Mouse (Mus musculus) midbrain, embryonic 15.5 days (tissue): ENCODE data around the gene Tbc1d13. TPM values are rescaled to one million over a fixed set of nuclear protein-coding genes. Genes with fewer than 3 reads are reported as not detected.

Experiments used
- ATAC-seq: fragments of 200-750 bp; cut with Nextera tagmentation; replicated peaks from 2 replicates; pipeline ENCODE4 v1.8.0; 2017; ENCODE audit warnings: moderate TSS enrichment
- H3K27ac ChIP-seq: fragments of 300-500 bp; sonication (generic); 2 replicates; pipeline ENCODE4 v1.5.1; 2015; ENCODE audit warnings: mild to moderate bottlenecking, inconsistent platforms
- H3K27me3 ChIP-seq: fragments of 300-500 bp; sonication (generic); replicated peaks from 2 replicates; pipeline ENCODE4 v1.6.1; 2015; ENCODE audit warnings: inconsistent platforms
- H3K36me3 ChIP-seq: fragments of 300-500 bp; sonication (generic); replicated peaks from 2 replicates; pipeline ENCODE4 v1.6.1; 2015; ENCODE audit warnings: inconsistent platforms
- H3K4me1 ChIP-seq: fragments of 300-500 bp; sonication (generic); 2 replicates; pipeline ENCODE4 v1.6.1; 2015; ENCODE audit warnings: inconsistent platforms
- H3K4me2 ChIP-seq: fragments of 300-500 bp; sonication (generic); 2 replicates; pipeline ENCODE4 v1.6.1; 2015; ENCODE audit warnings: inconsistent platforms, mild to moderate bottlenecking, moderate library complexity
- H3K4me3 ChIP-seq: fragments of 300-500 bp; sonication (generic); 2 replicates; pipeline ENCODE4 v1.5.1; 2015; ENCODE audit warnings: mild to moderate bottlenecking, inconsistent platforms
- H3K9ac ChIP-seq: fragments of 300-500 bp; sonication (generic); 2 replicates; pipeline ENCODE4 v1.6.1; 2015; ENCODE audit warnings: mild to moderate bottlenecking, inconsistent platforms
- H3K9me3 ChIP-seq: fragments of 300-500 bp; sonication (generic); 2 replicates; pipeline ENCODE4 v1.6.1; 2016; ENCODE audit warnings: inconsistent platforms
- WGBS: fragments of 180-500 bp; shearing (Covaris S2); methylation state at CpG from one replicate; pipeline ENCODE4 v1.1.7; 2015; ENCODE audit warnings: mixed read lengths; 5-methylcytosine and 5-hydroxymethylcytosine counted together
- polyA plus RNA-seq: library from polyadenylated mRNA; unstranded; fragments of >200 nt; fragmentation: Nextera tagmentation; extraction: Ambion mirVana; gene quantifications from 2 replicates; pipeline ENCODE4 v1.2.1, GENCODE M21; 2015

Gene Tbc1d13
- polyA plus RNA-seq, result 12.3 and 13.7 TPM in 2 replicates

DNA sequence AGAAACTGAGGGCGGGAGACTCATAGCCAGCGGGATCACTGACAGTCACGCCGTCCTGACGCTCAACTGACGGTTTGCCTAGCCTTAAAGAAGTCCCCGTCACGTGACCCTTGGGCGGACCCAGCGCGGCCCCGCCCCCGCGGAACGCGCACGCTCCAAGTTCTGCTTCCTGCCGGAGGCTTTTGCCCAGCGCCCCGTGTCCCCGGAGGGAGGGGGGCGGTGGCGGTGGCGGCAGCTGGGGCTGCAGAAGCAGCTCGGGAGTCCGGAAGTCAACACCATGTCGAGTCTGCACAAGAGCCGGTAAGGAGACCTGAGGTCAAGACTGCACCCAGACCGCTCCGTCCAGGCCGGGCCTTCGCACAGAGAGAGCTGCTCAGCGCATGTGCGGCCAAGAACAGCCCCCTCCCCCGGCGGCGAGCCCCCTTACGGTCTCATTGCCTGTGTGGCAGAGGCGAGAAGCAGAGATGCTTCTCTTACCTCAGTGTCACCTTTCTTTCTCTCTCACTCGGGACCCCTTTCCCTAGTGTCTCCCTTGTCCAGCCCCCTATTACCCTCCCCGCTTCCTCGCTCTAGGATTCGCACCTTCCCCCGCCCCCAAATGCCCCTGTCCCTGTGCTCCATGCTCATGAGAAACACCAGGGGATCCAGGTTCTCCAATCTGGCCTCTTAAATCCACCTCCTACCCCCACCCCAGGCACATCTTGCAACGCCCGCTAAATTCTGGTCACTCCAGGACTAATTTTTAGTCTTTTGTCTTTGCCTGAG, at the start of gene Tbc1d13:
Gene Tbc1d13 (plus strand): TSS at position 134 of the 765 bp plus-strand sequence.
- peak; percentile 93 for ATAC-seq
- Histone ChIP-seq H3K27me3 (no peaks in the 10 kb centered on the region), H3K27ac (peak within 1 kb of the TSS; percentile 83), H3K9ac (peak within 1 kb of the TSS; percentile 78), H3K4me2 (peak within 1 kb of the TSS; percentile 91), H3K9me3 (no peaks in the 10 kb centered on the region), H3K4me1 (peaks cover 32% of the 10 kb centered on the region), H3K4me3 (peak within 1 kb of the TSS; percentile 79), H3K36me3 (no peaks in the 10 kb centered on the region)
- whole genome bisulfite sequencing, result under 1% methylated on average over 46 of the region's 46 CpGs

- no peak for ATAC-seq
- peaks cover 6% of the 10 kb centered on the region; the same call in 1 of the 2 replicates for H3K4me1 ChIP-seq
- H3K4me3 ChIP-seq, result no peak overlapping the region
- H3K9ac ChIP-seq, result 0 out of 2 replicates have a peak overlapping the region, but pooled peaks have one; percentile 17
- H3K4me2 ChIP-seq, result peak overlapping the region; percentile 42
- no peaks in the 10 kb centered on the region for H3K36me3 ChIP-seq
- no peak overlapping the region for H3K27ac ChIP-seq
- no peaks in the 10 kb centered on the region for H3K9me3 ChIP-seq
- WGBS, result 59% methylated on average over 5 of the region's 5 CpGs
- H3K27me3 ChIP-seq, result no peaks in the 10 kb centered on the region
Observed at GRCm38 (mm10) chr2:30084113-30084512, 49.4 kb upstream of the Tbc1d13 start.

- Histone ChIP-seq H3K36me3 (no peaks in the 10 kb centered on the region), H3K4me2 (peak overlapping the region; percentile 42), H3K27ac (no peak overlapping the region), H3K4me3 (peak overlapping the region; percentile 16; the same call in 1 of the 2 replicates), H3K27me3 (no peaks in the 10 kb centered on the region), H3K9me3 (no peaks in the 10 kb centered on the region), H3K9ac (peak overlapping the region; percentile 17; the same call in 1 of the 2 replicates), H3K4me1 (peaks cover 6% of the 10 kb centered on the region; the same call in 1 of the 2 replicates)
- ATAC-seq, result 0 out of 2 replicates have a peak, but pooled peaks have one; percentile 48
- 13% methylated on average over 12 of the region's 12 CpGs for WGBS
Observed at GRCm38 (mm10) chr2:30084632-30085031, 48.9 kb upstream of the Tbc1d13 start.

DNA sequence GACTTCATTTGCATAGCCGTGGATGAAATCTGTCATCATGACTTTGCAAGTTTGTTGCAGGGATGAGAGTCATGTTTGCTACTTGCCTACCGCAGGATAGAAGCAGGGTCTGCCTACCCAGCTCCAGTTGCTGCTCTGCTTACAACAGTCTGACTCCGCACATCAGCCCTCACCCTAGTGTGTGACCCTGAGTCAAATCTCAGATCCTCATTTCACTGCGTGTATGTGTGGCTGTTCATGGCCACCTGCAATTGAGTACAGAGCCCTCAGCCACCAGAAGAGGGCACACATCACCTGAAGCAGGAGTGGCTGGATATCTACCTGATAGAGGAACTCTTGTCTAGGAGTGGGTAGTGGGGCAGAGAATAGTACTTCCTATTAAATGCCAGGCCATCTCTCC, 46.2 kb upstream of the Tbc1d13 start:
- H3K4me3 ChIP-seq, result no peak overlapping the region

GRCm38 (mm10) chr2:30091521-30091920, 42.0 kb upstream of the Tbc1d13 start:
- Histone ChIP-seq H3K27ac (no peak overlapping the region), H3K36me3 (no peaks in the 10 kb centered on the region), H3K27me3 (no peaks in the 10 kb centered on the region), H3K4me1 (peaks cover 20% of the 10 kb centered on the region), H3K4me3 (no peak overlapping the region), H3K9me3 (no peaks in the 10 kb centered on the region), H3K4me2 (no peak overlapping the region), H3K9ac (no peak overlapping the region)
- no peak for ATAC-seq
- 90% methylated on average over 12 of the region's 12 CpGs for WGBS

More for the DNA sequence above, 46.2 kb upstream of the Tbc1d13 start:
- Histone ChIP-seq H3K27ac (no peak overlapping the region), H3K4me1 (peaks cover 6% of the 10 kb centered on the region; the same call in 1 of the 2 replicates), H3K4me2 (no peak overlapping the region), H3K9ac (no peak overlapping the region), H3K9me3 (no peaks in the 10 kb centered on the region), H3K27me3 (no peaks in the 10 kb centered on the region), H3K36me3 (no peaks in the 10 kb centered on the region)
- ATAC-seq, result no peak
- 94% methylated on average over 4 of the region's 4 CpGs for WGBS

GRCm38 (mm10) chr2:30092280-30092918, 41.1 kb upstream of the Tbc1d13 start:
- Histone ChIP-seq H3K4me1 (peaks cover 20% of the 10 kb centered on the region), H3K27me3 (no peaks in the 10 kb centered on the region), H3K9ac (no peak overlapping the region), H3K4me2 (peak overlapping the region; percentile 85), H3K36me3 (0 out of 2 replicates have a peak, but pooled peaks cover 4% of the 10 kb centered on the region), H3K27ac (no peak overlapping the region), H3K4me3 (0 out of 2 replicates have a peak overlapping the region, but pooled peaks have one; percentile 60), H3K9me3 (no peaks in the 10 kb centered on the region)
- 53% methylated on average over 6 of the region's 6 CpGs for WGBS
- ATAC-seq, result no peak

- Histone ChIP-seq H3K27ac (peak within 1 kb of the TSS; percentile 60; the same call in 1 of the 2 replicates), H3K27me3 (no peaks in the 10 kb centered on the region), H3K4me2 (peak within 1 kb of the TSS; percentile 85), H3K4me1 (peaks cover 20% of the 10 kb centered on the region), H3K9ac (peak within 1 kb of the TSS; percentile 55), H3K9me3 (no peaks in the 10 kb centered on the region), H3K36me3 (peaks cover 5% of the 10 kb centered on the region; the same call in 1 of the 2 replicates), H3K4me3 (peak within 1 kb of the TSS; percentile 60)
- WGBS, result under 1% methylated on average over 51 of the region's 51 CpGs
- peak; percentile 95 for ATAC-seq
Observed at GRCm38 (mm10) chr2:30093471-30094207, 39.9 kb upstream of the Tbc1d13 start, which contains the start of gene Zdhhc12. TSS of gene Zdhhc12 (minus strand) at chr2:30093648.

DNA sequence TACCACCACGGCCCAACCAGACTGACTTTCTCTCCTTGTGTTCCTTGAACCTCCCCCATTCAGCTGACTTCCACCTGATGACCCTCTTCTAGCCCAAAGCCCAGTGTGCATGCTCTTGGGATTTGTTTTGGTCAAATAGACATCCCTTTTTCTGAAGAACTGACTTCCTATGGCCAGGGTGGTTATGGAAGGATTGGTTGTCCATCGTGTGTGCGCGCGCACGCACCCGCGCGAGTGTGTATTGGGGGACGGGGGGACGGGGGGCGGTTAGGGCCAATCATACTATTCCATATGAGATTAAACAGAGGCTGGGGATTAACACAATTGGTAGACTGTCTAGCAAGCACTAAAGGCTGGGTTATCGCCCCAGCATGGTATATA, 39.3 kb upstream of the Tbc1d13 start:
- Histone ChIP-seq H3K27ac (0 out of 2 replicates have a peak overlapping the region, but pooled peaks have one; percentile 14), H3K4me2 (peak overlapping the region; percentile 85), H3K4me1 (peaks cover 20% of the 10 kb centered on the region), H3K9me3 (no peaks in the 10 kb centered on the region), H3K4me3 (peak overlapping the region; percentile 60), H3K27me3 (no peaks in the 10 kb centered on the region), H3K36me3 (peaks cover 10% of the 10 kb centered on the region; the same call in 1 of the 2 replicates), H3K9ac (peak overlapping the region; percentile 55)
- ATAC-seq, result peak; percentile 24
- WGBS, result 2% methylated on average over 13 of the region's 13 CpGs

- Histone ChIP-seq H3K36me3 (peaks cover 22% of the 10 kb centered on the region), H3K27me3 (no peaks in the 10 kb centered on the region), H3K4me1 (peaks cover 20% of the 10 kb centered on the region), H3K27ac (no peak overlapping the region), H3K4me2 (no peak overlapping the region), H3K4me3 (no peak overlapping the region), H3K9me3 (no peaks in the 10 kb centered on the region), H3K9ac (no peak overlapping the region)
- no peak for ATAC-seq
- WGBS, result 86% methylated on average over 2 of the region's 2 CpGs
Observed at GRCm38 (mm10) chr2:30095882-30096527, 37.5 kb upstream of the Tbc1d13 start.

DNA sequence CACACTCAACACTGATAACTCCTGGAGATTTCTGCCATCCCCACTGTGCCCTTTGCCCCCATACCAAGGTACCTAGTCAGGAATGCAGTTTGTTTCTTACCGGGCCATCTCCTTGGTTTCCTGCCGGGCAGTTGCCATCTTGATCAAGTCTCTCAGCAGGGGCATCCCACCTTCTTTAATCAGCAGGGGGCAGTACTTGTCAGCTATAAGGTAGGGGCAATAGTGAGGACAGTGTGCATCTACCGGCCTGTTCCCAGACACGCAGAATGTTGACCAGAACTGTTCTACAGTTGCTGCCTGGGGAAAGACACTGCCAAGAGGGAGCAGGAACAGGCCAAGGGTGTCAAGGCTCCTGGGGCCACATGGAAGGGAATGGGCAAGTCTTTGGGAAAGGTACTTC, 33.3 kb upstream of the Tbc1d13 start:
- 72% methylated on average over 4 of the region's 4 CpGs for WGBS
- peaks cover 57% of the 10 kb centered on the region for H3K36me3 ChIP-seq
- no peak overlapping the region for H3K9ac ChIP-seq
- H3K4me3 ChIP-seq, result no peak overlapping the region
- H3K27ac ChIP-seq, result no peak overlapping the region
- H3K4me2 ChIP-seq, result no peak overlapping the region
- ATAC-seq, result no peak
- no peaks in the 10 kb centered on the region for H3K27me3 ChIP-seq
- no peaks in the 10 kb centered on the region for H3K4me1 ChIP-seq
- no peaks in the 10 kb centered on the region for H3K9me3 ChIP-seq

- Histone ChIP-seq H3K4me1 (no peaks in the 10 kb centered on the region), H3K36me3 (peaks cover 84% of the 10 kb centered on the region), H3K4me2 (no peak overlapping the region), H3K27me3 (no peaks in the 10 kb centered on the region), H3K9ac (no peak overlapping the region), H3K4me3 (no peak overlapping the region), H3K9me3 (no peaks in the 10 kb centered on the region), H3K27ac (no peak overlapping the region)
- no peak for ATAC-seq
Observed at GRCm38 (mm10) chr2:30106364-30106763, 27.2 kb upstream of the Tbc1d13 start.
